Mouse (Mus musculus): ENCODE data around the gene Gm11444.

DNA sequence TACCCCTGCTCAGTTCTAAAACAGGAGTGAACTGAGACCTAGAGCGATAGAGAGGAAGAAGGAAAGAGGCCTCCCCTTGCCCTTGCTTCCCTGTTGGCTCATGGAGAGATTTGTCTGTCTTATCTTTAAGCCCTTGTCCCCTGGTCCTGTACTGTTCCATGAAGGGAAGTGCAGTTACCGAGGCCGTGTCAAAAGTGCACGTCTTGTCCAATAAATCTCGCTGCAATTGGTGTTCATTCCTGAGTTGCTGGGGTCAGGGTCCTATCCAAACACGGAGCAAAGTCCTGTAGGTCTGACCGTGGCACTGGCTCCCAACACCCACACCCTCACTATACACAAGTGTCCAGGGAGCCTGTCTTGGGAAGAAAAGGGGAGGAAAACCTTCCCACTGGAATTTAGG is 24.3 kb downstream of the Gm11444 start:
- TF ChIP-seq ZC3H11A (IDR thresholded peaks at IDR 0.05; ENCODE audit: borderline replicate concordance, low read depth, low read length) = no peak
- no peak for TF ChIP-seq HCFC1 (IDR thresholded peaks at IDR 0.05; ENCODE audit: borderline replicate concordance, insufficient read depth, low read length)
